Mouse (Mus musculus): ENCODE data around the gene Kdr. TPM values are rescaled to one million over a fixed set of nuclear protein-coding genes. Genes with fewer than 3 reads are reported as not detected.

Kdr gene
- polyA plus RNA-seq, 1 experiment from 2014 or later = 31.6 TPM

DNA sequence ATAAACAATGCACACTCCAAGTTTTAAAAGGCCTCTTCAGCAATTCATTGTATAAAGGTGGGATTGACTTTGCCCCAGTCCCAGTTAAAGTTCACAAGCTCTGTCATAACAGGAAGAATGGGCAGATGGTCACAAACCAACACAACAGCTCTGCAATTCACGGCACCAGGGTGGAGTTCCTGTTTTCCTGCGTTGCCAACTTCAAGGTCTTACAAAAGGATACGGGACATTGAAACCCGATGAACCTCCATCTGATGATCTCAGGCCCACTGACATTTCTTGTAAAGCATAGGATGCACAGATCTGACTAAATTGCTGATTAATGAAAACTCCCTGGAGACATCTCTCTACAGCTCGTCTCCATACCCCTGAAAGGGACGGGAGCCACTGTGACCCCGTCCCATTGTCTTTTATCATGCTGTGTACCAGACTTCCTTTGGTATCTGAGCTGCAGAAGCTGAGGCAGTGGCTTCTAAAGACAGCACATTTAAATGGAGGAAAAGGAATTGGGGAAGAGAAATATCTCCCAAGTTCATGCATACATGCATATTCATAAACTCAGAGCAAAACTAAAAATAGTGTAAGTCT is 3.6 kb downstream of the Kdr start:
- 44% methylated on average over 7 of the region's 7 CpGs for WGBS (ENCODE audit: insufficient replicate concordance)
- Histone ChIP-seq H3K4me3 (ENCODE audit: low read depth, low read length) (peak overlapping the region; percentile 80; the same call in 1 of the 2 replicates), H3K9ac (ENCODE audit: low read depth, low read length) (no peak overlapping the region), H3K4me1 (ENCODE audit: control insufficient read depth, insufficient read depth, low read length) (peaks cover 5% of the 10 kb centered on the region; the same call in 1 of the 2 replicates), H3K9me3 (replicated peaks; ENCODE audit: control insufficient read depth, low read length) (no peaks in the 10 kb centered on the region), H3K4me2 (peak overlapping the region; percentile 95), H3K27ac (ENCODE audit: low read depth, low read length) (no peak overlapping the region), H3K36me3 (ENCODE audit: control insufficient read depth, insufficient read depth, low read length) (no peaks in the 10 kb centered on the region), H3K27me3 (ENCODE audit: control insufficient read depth, insufficient read depth, low read length) (peaks cover 16% of the 10 kb centered on the region; the same call in 1 of the 2 replicates)
- ATAC-seq (replicated peaks; ENCODE audit: insufficient number of reproducible peaks, low FRiP score, low TSS enrichment) = no peak

GRCm38 (mm10) chr5:75969887-75970286 is 8.4 kb downstream of the Kdr start:
- WGBS (ENCODE audit: insufficient replicate concordance) = 24% methylated on average over 3 of the region's 3 CpGs

DNA sequence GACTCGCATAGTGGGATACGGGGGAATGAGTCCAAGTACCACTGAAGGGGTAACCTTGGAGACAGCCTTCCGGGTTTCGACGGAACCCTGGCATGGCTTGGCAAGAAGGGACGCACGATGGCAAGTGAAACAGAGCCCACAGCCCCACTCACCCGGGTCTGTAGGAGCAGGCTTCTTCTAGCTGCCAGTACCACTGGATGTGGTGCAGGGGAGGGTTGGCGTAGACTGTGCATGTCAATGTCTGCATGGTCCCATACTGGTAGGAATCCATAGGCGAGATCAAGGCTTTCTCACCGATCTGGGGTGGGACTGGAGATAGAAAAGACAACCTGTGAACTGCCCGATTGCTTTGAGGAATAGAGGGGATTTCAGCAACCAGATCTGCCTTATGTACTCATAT is 15.7 kb downstream of the Kdr start:
- 71% methylated on average over 12 of the region's 12 CpGs for WGBS (ENCODE audit: insufficient replicate concordance)
- H3K4me2 ChIP-seq = peak overlapping the region; percentile 48
- no peak overlapping the region for H3K9ac ChIP-seq (ENCODE audit: low read depth, low read length)
- H3K4me3 ChIP-seq (ENCODE audit: low read depth, low read length) = no peak overlapping the region
- H3K9me3 ChIP-seq (replicated peaks; ENCODE audit: control insufficient read depth, low read length) = no peaks in the 10 kb centered on the region
- no peaks in the 10 kb centered on the region for H3K36me3 ChIP-seq (ENCODE audit: control insufficient read depth, insufficient read depth, low read length)
- H3K27me3 ChIP-seq (ENCODE audit: control insufficient read depth, insufficient read depth, low read length) = no peaks in the 10 kb centered on the region
- H3K27ac ChIP-seq (ENCODE audit: low read depth, low read length) = no peak overlapping the region
- no peak for ATAC-seq (replicated peaks; ENCODE audit: insufficient number of reproducible peaks, low FRiP score, low TSS enrichment)
- H3K4me1 ChIP-seq (ENCODE audit: control insufficient read depth, insufficient read depth, low read length) = peaks cover 19% of the 10 kb centered on the region

More at GRCm38 (mm10) chr5:75969887-75970286, 8.4 kb downstream of the Kdr start:
- Histone ChIP-seq H3K4me3 (ENCODE audit: low read depth, low read length) (no peak overlapping the region), H3K9me3 (replicated peaks; ENCODE audit: control insufficient read depth, low read length) (no peaks in the 10 kb centered on the region), H3K4me1 (ENCODE audit: control insufficient read depth, insufficient read depth, low read length) (no peaks in the 10 kb centered on the region; the same call in 1 of the 2 replicates), H3K27ac (ENCODE audit: low read depth, low read length) (no peak overlapping the region), H3K36me3 (ENCODE audit: control insufficient read depth, insufficient read depth, low read length) (0 out of 2 replicates have a peak, but pooled peaks cover 3% of the 10 kb centered on the region), H3K9ac (ENCODE audit: low read depth, low read length) (no peak overlapping the region), H3K4me2 (no peak overlapping the region), H3K27me3 (ENCODE audit: control insufficient read depth, insufficient read depth, low read length) (no peaks in the 10 kb centered on the region)
- no peak for ATAC-seq (replicated peaks; ENCODE audit: insufficient number of reproducible peaks, low FRiP score, low TSS enrichment)

DNA sequence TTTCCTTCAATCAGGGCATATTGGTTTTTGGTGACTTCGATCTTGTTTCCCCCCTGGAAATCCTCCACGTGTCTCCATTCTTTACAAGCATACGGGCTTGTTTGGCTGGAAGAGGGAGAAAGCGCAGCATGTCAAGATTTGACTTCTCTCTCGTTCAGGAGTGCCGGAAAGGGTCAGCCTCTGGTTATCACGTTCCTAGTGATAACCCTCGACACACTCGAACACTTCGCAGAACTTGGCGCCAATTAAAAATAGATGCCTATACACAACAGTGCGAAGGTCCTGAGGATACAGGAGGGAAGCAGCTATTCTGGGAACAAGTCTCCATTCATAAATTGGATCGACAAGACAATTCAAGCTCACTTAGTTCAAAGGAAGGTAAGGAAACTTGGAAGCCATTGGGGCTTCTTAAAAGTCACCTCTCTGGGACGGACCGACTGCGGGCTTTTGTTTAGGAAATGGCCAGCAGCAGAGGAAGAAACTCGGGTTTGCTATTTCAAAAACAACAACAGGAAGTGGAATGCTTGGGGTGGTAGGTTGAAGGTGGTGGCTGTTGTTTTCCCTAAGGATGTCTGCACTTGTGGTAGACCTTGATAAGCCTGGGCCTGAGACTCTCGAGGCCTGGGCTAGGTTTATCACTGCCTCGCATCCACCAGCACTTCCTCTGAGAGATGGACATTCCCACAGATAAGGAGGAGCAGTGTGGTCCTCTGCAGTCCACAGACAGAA is 16.4 kb downstream of the Kdr start:
- Histone ChIP-seq H3K4me1 (ENCODE audit: control insufficient read depth, insufficient read depth, low read length) (peaks cover 19% of the 10 kb centered on the region), H3K9me3 (replicated peaks; ENCODE audit: control insufficient read depth, low read length) (no peaks in the 10 kb centered on the region), H3K9ac (ENCODE audit: low read depth, low read length) (no peak overlapping the region), H3K27ac (ENCODE audit: low read depth, low read length) (peak overlapping the region; percentile 50; the same call in 1 of the 2 replicates), H3K27me3 (ENCODE audit: control insufficient read depth, insufficient read depth, low read length) (no peaks in the 10 kb centered on the region), H3K4me3 (ENCODE audit: low read depth, low read length) (no peak overlapping the region), H3K4me2 (peak overlapping the region; percentile 48), H3K36me3 (ENCODE audit: control insufficient read depth, insufficient read depth, low read length) (no peaks in the 10 kb centered on the region)
- 27% methylated on average over 19 of the region's 19 CpGs for WGBS (ENCODE audit: insufficient replicate concordance)
- peak; percentile 85 for ATAC-seq (replicated peaks; ENCODE audit: insufficient number of reproducible peaks, low FRiP score, low TSS enrichment)

DNA sequence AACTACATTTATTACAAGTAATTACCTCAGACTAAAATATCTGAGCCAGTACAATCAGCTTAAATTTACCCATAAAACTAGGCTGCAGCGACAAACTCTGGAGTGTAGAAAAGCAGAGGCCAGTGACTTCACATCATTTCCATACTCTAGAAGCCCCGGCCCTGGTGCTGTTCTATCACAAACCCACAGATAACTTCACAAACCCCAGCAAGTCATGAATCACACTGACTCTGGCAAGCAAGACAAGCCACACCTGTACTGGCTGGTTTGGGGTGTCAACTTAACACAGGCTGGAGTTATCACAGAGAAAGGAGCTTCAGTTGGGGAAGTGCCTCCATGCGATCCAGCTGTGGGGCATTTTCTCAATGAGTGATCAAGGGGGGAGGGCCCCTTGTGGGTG is 18.4 kb downstream of the Kdr start:
- Histone ChIP-seq H3K27ac (ENCODE audit: low read depth, low read length) (no peak overlapping the region), H3K4me2 (no peak overlapping the region), H3K9me3 (replicated peaks; ENCODE audit: control insufficient read depth, low read length) (no peaks in the 10 kb centered on the region), H3K27me3 (ENCODE audit: control insufficient read depth, insufficient read depth, low read length) (no peaks in the 10 kb centered on the region), H3K36me3 (ENCODE audit: control insufficient read depth, insufficient read depth, low read length) (no peaks in the 10 kb centered on the region), H3K9ac (ENCODE audit: low read depth, low read length) (no peak overlapping the region), H3K4me3 (ENCODE audit: low read depth, low read length) (no peak overlapping the region), H3K4me1 (ENCODE audit: control insufficient read depth, insufficient read depth, low read length) (peaks cover 19% of the 10 kb centered on the region)
- no peak for ATAC-seq (replicated peaks; ENCODE audit: insufficient number of reproducible peaks, low FRiP score, low TSS enrichment)
- 58% methylated on average over 3 of the region's 3 CpGs for WGBS (ENCODE audit: insufficient replicate concordance)

GRCm38 (mm10) chr5:75956526-75956925 is 21.7 kb downstream of the Kdr start:
- Histone ChIP-seq H3K27ac (ENCODE audit: low read depth, low read length) (no peak overlapping the region), H3K36me3 (ENCODE audit: control insufficient read depth, insufficient read depth, low read length) (no peaks in the 10 kb centered on the region), H3K27me3 (ENCODE audit: control insufficient read depth, insufficient read depth, low read length) (no peaks in the 10 kb centered on the region), H3K4me2 (no peak overlapping the region), H3K4me3 (ENCODE audit: low read depth, low read length) (no peak overlapping the region), H3K9ac (ENCODE audit: low read depth, low read length) (no peak overlapping the region), H3K9me3 (replicated peaks; ENCODE audit: control insufficient read depth, low read length) (no peaks in the 10 kb centered on the region), H3K4me1 (ENCODE audit: control insufficient read depth, insufficient read depth, low read length) (0 out of 2 replicates have a peak, but pooled peaks cover 4% of the 10 kb centered on the region)
- 83% methylated on average over 3 of the region's 3 CpGs for WGBS (ENCODE audit: insufficient replicate concordance)
- no peak for ATAC-seq (replicated peaks; ENCODE audit: insufficient number of reproducible peaks, low FRiP score, low TSS enrichment)

GRCm38 (mm10) chr5:75955876-75956275 is 22.4 kb downstream of the Kdr start:
- Histone ChIP-seq H3K4me2 (no peak overlapping the region), H3K9ac (ENCODE audit: low read depth, low read length) (no peak overlapping the region), H3K9me3 (replicated peaks; ENCODE audit: control insufficient read depth, low read length) (no peaks in the 10 kb centered on the region), H3K27me3 (ENCODE audit: control insufficient read depth, insufficient read depth, low read length) (no peaks in the 10 kb centered on the region), H3K4me1 (ENCODE audit: control insufficient read depth, insufficient read depth, low read length) (0 out of 2 replicates have a peak, but pooled peaks cover 4% of the 10 kb centered on the region), H3K4me3 (ENCODE audit: low read depth, low read length) (no peak overlapping the region), H3K36me3 (ENCODE audit: control insufficient read depth, insufficient read depth, low read length) (no peaks in the 10 kb centered on the region), H3K27ac (ENCODE audit: low read depth, low read length) (no peak overlapping the region)
- WGBS (ENCODE audit: insufficient replicate concordance) = 84% methylated on average over 9 of the region's 9 CpGs
- ATAC-seq (replicated peaks; ENCODE audit: insufficient number of reproducible peaks, low FRiP score, low TSS enrichment) = no peak

- 79% methylated on average over 3 of the region's 3 CpGs for WGBS (ENCODE audit: insufficient replicate concordance)
- H3K4me2 ChIP-seq = no peak overlapping the region
- H3K9me3 ChIP-seq (replicated peaks; ENCODE audit: control insufficient read depth, low read length) = no peaks in the 10 kb centered on the region
- H3K27ac ChIP-seq (ENCODE audit: low read depth, low read length) = no peak overlapping the region
- H3K4me3 ChIP-seq (ENCODE audit: low read depth, low read length) = no peak overlapping the region
- 0 out of 2 replicates have a peak, but pooled peaks cover 4% of the 10 kb centered on the region for H3K4me1 ChIP-seq (ENCODE audit: control insufficient read depth, insufficient read depth, low read length)
- H3K36me3 ChIP-seq (ENCODE audit: control insufficient read depth, insufficient read depth, low read length) = no peaks in the 10 kb centered on the region
- no peaks in the 10 kb centered on the region for H3K27me3 ChIP-seq (ENCODE audit: control insufficient read depth, insufficient read depth, low read length)
- ATAC-seq (replicated peaks; ENCODE audit: insufficient number of reproducible peaks, low FRiP score, low TSS enrichment) = no peak
- H3K9ac ChIP-seq (ENCODE audit: low read depth, low read length) = no peak overlapping the region
Observed at GRCm38 (mm10) chr5:75954778-75955330, 23.4 kb downstream of the Kdr start.
